Mouse (Mus musculus) heart, adult 2 months (tissue): ENCODE data around the gene Gm13057. TPM values are rescaled to one million over a fixed set of nuclear protein-coding genes. Genes with fewer than 3 reads are reported as not detected.
"Not testable (repeated sequence)": the region's sequence is repeated elsewhere in the genome, so short reads cannot be mapped to it uniquely, and the experiment has no call there.

Experiments used
- DNase-seq, 2 experiments: peaks; one replicate each; pipeline ENCODE4 v3.0.0; 2021
- H3K27ac ChIP-seq: fragments of 200-600 bp; 2 replicates; pipeline ENCODE4 v1.8.1; 2022
- H3K27me3 ChIP-seq: fragments of 200-500 bp; 2 replicates; pipeline ENCODE4 v1.6.1; 2012; ENCODE audit warnings: mild to moderate bottlenecking, low read length, inconsistent platforms, mixed read lengths; ENCODE audit not compliant: control insufficient read depth, insufficient read depth
- H3K36me3 ChIP-seq: fragments of 200-500 bp; 2 replicates; pipeline ENCODE4 v1.6.1; 2012; ENCODE audit warnings: low read length, inconsistent platforms; ENCODE audit not compliant: control insufficient read depth, insufficient read depth
- H3K4me1 ChIP-seq: fragments of 200-500 bp; 2 replicates; pipeline ENCODE4 v1.6.1; 2011; ENCODE audit warnings: low read length; ENCODE audit not compliant: control insufficient read depth, insufficient read depth
- H3K4me3 ChIP-seq: fragments of 200-600 bp; 2 replicates; pipeline ENCODE4 v1.8.1; 2022
- H3K79me2 ChIP-seq: fragments of 200-500 bp; replicated peaks from 2 replicates; pipeline ENCODE4 v1.6.1; 2012; ENCODE audit warnings: mild to moderate bottlenecking, inconsistent platforms, low read length, moderate library complexity, mixed read lengths; ENCODE audit not compliant: control insufficient read depth, insufficient read depth
- H3K9ac ChIP-seq: fragments of 200-500 bp; 2 replicates; pipeline ENCODE4 v1.6.1; 2012; ENCODE audit warnings: low read depth, mild to moderate bottlenecking, control low read depth, inconsistent platforms, low read length, mixed read lengths
- CTCF ChIP-seq: fragments of 200-600 bp; IDR thresholded peaks from 2 replicates; pipeline ENCODE4 v1.8.1; 2022; ENCODE audit warnings: antibody characterized with exemption, mild to moderate bottlenecking, moderate library complexity
- EP300 ChIP-seq: fragments of 200-500 bp; IDR thresholded peaks from 2 replicates; pipeline ENCODE4 v1.6.1; 2011; ENCODE audit warnings: low read depth, low read length, control low read depth; ENCODE audit not compliant: insufficient read depth
- POLR2A ChIP-seq: fragments of 200-500 bp; IDR thresholded peaks from 2 replicates; pipeline ENCODE4 v1.6.1; 2011; ENCODE audit warnings: mild to moderate bottlenecking, low read depth, low read length, control low read depth; ENCODE audit not compliant: insufficient read depth
- WGBS: fragments of 180-500 bp; shearing (Covaris S2); methylation state at CpG from one replicate; pipeline ENCODE4 v1.1.7; 2018; 5-methylcytosine and 5-hydroxymethylcytosine counted together
- intact Hi-C: fragments of 180-260 bp; cut with DNase I; formaldehyde crosslinking; loops from one replicate; pipeline ENCODE4 v1.15.1; 2025
- long read RNA-seq: library from polyadenylated mRNA; stranded (forward); transcript quantifications from one replicate; pipeline ENCODE4 v2.0.0, GENCODE M21; 2021
- polyA plus RNA-seq: library from polyadenylated mRNA; depleted of rRNA; stranded (reverse); fragments of >200 nt; gene quantifications from 2 replicates; pipeline ENCODE4 v1.2.3, GENCODE M21; 2012; rRNA removed
- total RNA-seq, 2 experiments: library from RNA; stranded (reverse); gene quantifications; 2 replicates each; pipeline ENCODE4 v1.2.3; 2021

Gm13057 gene
- not detected for total RNA-seq
- not detected in 2 replicates for polyA plus RNA-seq
- long read RNA-seq = 0 reads

DNA sequence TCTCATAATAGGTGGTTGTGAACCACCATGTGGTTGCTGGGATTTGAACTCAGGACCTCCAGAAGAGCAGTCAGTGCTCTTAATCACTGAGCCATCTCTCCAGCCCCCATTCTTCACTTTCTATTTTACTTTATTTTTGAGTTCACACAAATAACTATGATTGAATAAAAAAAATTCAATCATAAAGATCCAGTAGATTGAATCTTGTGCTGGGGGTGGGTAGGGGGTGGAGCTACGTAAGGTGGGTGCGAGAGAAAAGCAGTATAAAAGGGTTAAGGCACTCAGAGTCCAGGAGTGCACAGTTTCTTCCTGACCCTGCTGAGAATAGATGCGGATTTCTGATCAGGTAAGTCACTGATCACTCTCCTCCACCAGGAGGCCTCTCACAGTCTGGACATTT, at the start of gene Gm13057, which contains the start of gene BC080695:
Gm13057 (plus strand) TSS at position 310 of the 400 bp plus-strand sequence.
BC080695 (plus strand) TSS at position 301 of the 400 bp plus-strand sequence.
- H3K9ac ChIP-seq, H3K79me2 ChIP-seq, H3K27ac ChIP-seq, intact Hi-C loops, H3K27me3 ChIP-seq, H3K36me3 ChIP-seq, H3K4me1 ChIP-seq, H3K4me3 ChIP-seq, DNase-seq: not testable (repeated sequence)
- no CpG with 5 or more reads among the region's 3 CpGs for WGBS

GRCm38 (mm10) chr4:143511043-143511442, 40.5 kb upstream of the Gm13057 start, which contains the start of gene Gm13043:
Gm13043 (plus strand) TSS chr4:143511343.
- no peak within 1 kb of the TSS for H3K9ac ChIP-seq
- no peaks in the 10 kb centered on the region for H3K79me2 ChIP-seq
- no peak within 1 kb of the TSS for H3K4me3 ChIP-seq
- H3K36me3 ChIP-seq = no peaks in the 10 kb centered on the region
- H3K4me1 ChIP-seq = no peaks in the 10 kb centered on the region
- no peaks in the 10 kb centered on the region for H3K27me3 ChIP-seq
- 70% methylated on average over 3 of the region's 3 CpGs for WGBS
- intact Hi-C loops = no loop called here
- H3K27ac ChIP-seq = no peak within 1 kb of the TSS
- TF ChIP-seq EP300 (no peak), CTCF (no peak), POLR2A (no peak)
- DNase-seq = no peak

GRCm38 (mm10) chr4:143535654-143536053, 15.9 kb upstream of the Gm13057 start, which contains the start of gene Gm13040:
Gm13040 (plus strand) TSS chr4:143535954.
- H3K4me1 ChIP-seq, DNase-seq, H3K27me3 ChIP-seq, H3K27ac ChIP-seq, H3K79me2 ChIP-seq, H3K9ac ChIP-seq, H3K36me3 ChIP-seq, H3K4me3 ChIP-seq, intact Hi-C loops: not testable (repeated sequence)
- WGBS = no CpG with 5 or more reads among the region's 3 CpGs

Other genes starting within 250 kb of the Gm13057 start
- gene Lrrc38, start 202.0 kb upstream of the Gm13057 start, total RNA-seq = not detected
- gene Lrrc38, start 202.0 kb upstream of the Gm13057 start, polyA plus RNA-seq = 0.47 and 1.8 TPM in 2 replicates
- gene Pramel1, start 157.3 kb upstream of the Gm13057 start, total RNA-seq = not detected
- not detected in 2 replicates for gene Pramel1, start 157.3 kb upstream of the Gm13057 start, polyA plus RNA-seq
- 1 to 10 TPM; 8.0 to 8.4 TPM for gene Pramef8, start 139.3 kb upstream of the Gm13057 start, total RNA-seq
- gene Pramef8, start 139.3 kb upstream of the Gm13057 start, polyA plus RNA-seq = 4.1 and 10.9 TPM in 2 replicates
- gene Oog4, start 101.4 kb upstream of the Gm13057 start, total RNA-seq = not detected
- gene Oog4, start 101.4 kb upstream of the Gm13057 start, polyA plus RNA-seq = not detected in 2 replicates
- not detected for gene Gm13043, start 40.4 kb upstream of the Gm13057 start, total RNA-seq
- not detected in 2 replicates for gene Gm13043, start 40.4 kb upstream of the Gm13057 start, polyA plus RNA-seq
- gene Gm13040, start 15.8 kb upstream of the Gm13057 start, total RNA-seq = not detected
- not detected in 2 replicates for gene Gm13040, start 15.8 kb upstream of the Gm13057 start, polyA plus RNA-seq
- gene BC080695, start within 50 bp of the Gm13057 start, total RNA-seq = not detected
- not detected in 2 replicates for gene BC080695, start within 50 bp of the Gm13057 start, polyA plus RNA-seq
- not detected for gene Gm13083, start 63.3 kb downstream of the Gm13057 start, total RNA-seq
- gene Gm13083, start 63.3 kb downstream of the Gm13057 start, polyA plus RNA-seq = not detected in 2 replicates
- not detected for gene Gm13088, start 105.5 kb downstream of the Gm13057 start, total RNA-seq
- not detected in 2 replicates for gene Gm13088, start 105.5 kb downstream of the Gm13057 start, polyA plus RNA-seq
- not detected for gene Gm13089, start 151.0 kb downstream of the Gm13057 start, total RNA-seq
- gene Gm13089, start 151.0 kb downstream of the Gm13057 start, polyA plus RNA-seq = not detected in 2 replicates
- gene Gm13078, start 167.7 kb downstream of the Gm13057 start, total RNA-seq = not detected
- not detected in 2 replicates for gene Gm13078, start 167.7 kb downstream of the Gm13057 start, polyA plus RNA-seq
- not detected for gene Gm13023, start 237.6 kb downstream of the Gm13057 start, total RNA-seq
- not detected in 2 replicates for gene Gm13023, start 237.6 kb downstream of the Gm13057 start, polyA plus RNA-seq